Mouse (Mus musculus) heart, embryonic 14.5 days (tissue): ENCODE data around the gene Ppp4r4. TPM values are rescaled to one million over a fixed set of nuclear protein-coding genes. Genes with fewer than 3 reads are reported as not detected.

Experiments used
- ATAC-seq: fragments of 200-750 bp; cut with Nextera tagmentation; 2 replicates; pipeline ENCODE4 v1.8.0; 2017; ENCODE audit warnings: low read depth, moderate TSS enrichment; ENCODE audit not compliant: insufficient number of reproducible peaks, insufficient read depth, low FRiP score
- H3K27ac ChIP-seq, 2 experiments: fragments of 200-500 bp in 1 of 2; fragments of 300-500 bp in 1 of 2; sonication (generic) in 1 of 2; replicated peaks in 1 of 2; 2 replicates each; pipeline ENCODE4 v1.5.1; 2012 to 2014; ENCODE audit warnings: low read depth in 2 of 2, low read length in 2 of 2, control low read depth in 1 of 2, mild to moderate bottlenecking in 1 of 2, mixed read lengths in 1 of 2; ENCODE audit not compliant: control insufficient read depth in 1 of 2, insufficient read depth in 1 of 2
- H3K27me3 ChIP-seq: fragments of 300-500 bp; sonication (generic); 2 replicates; pipeline ENCODE4 v1.6.1; 2014; ENCODE audit warnings: mild to moderate bottlenecking, low read length, control low read depth; ENCODE audit not compliant: control insufficient read depth, insufficient read depth
- H3K36me3 ChIP-seq: fragments of 300-500 bp; sonication (generic); 2 replicates; pipeline ENCODE4 v1.6.1; 2014; ENCODE audit warnings: mild to moderate bottlenecking, control low read depth, low read length, mixed read lengths; ENCODE audit not compliant: control insufficient read depth, insufficient read depth
- H3K4me1 ChIP-seq, 2 experiments: fragments of 200-500 bp in 1 of 2; fragments of 300-500 bp in 1 of 2; sonication (generic) in 1 of 2; 2 replicates each; pipeline ENCODE4 v1.6.1; 2012 to 2014; ENCODE audit warnings: low read length in 2 of 2, control low read depth in 1 of 2, mixed read lengths in 1 of 2; ENCODE audit not compliant: control insufficient read depth in 2 of 2, insufficient read depth in 2 of 2
- H3K4me2 ChIP-seq: fragments of 300-500 bp; sonication (generic); 2 replicates; pipeline ENCODE4 v1.6.1; 2014; ENCODE audit warnings: mild to moderate bottlenecking, low read length
- H3K4me3 ChIP-seq, 2 experiments: fragments of 200-500 bp in 1 of 2; fragments of 300-500 bp in 1 of 2; sonication (generic) in 1 of 2; 2 replicates each; pipeline ENCODE4 v1.5.1; 2012 to 2014; ENCODE audit warnings: low read length in 2 of 2, mild to moderate bottlenecking in 2 of 2, control low read depth in 1 of 2, low read depth in 1 of 2, moderate library complexity in 1 of 2; ENCODE audit not compliant: control insufficient read depth in 1 of 2, insufficient read depth in 1 of 2
- H3K9ac ChIP-seq: fragments of 300-500 bp; sonication (generic); 2 replicates; pipeline ENCODE4 v1.6.1; 2014; ENCODE audit warnings: mild to moderate bottlenecking, low read length
- H3K9me3 ChIP-seq: fragments of 300-500 bp; sonication (generic); 2 replicates; pipeline ENCODE4 v1.6.1; 2016; ENCODE audit warnings: low read length, control low read depth; ENCODE audit not compliant: control insufficient read depth
- WGBS: fragments of 180-500 bp; shearing (Covaris S2); extraction: QIAGEN DNeasy Blood & Tissue Kit; methylation state at CpG from one replicate; pipeline ENCODE4 v1.1.7; 2014; 5-methylcytosine and 5-hydroxymethylcytosine counted together
- polyA plus RNA-seq: library from polyadenylated mRNA; unstranded; fragments of >200 nt; fragmentation: Nextera tagmentation; extraction: Ambion mirVana; gene quantifications from 2 replicates; pipeline ENCODE4 v1.2.1, GENCODE M21; 2014

Gene Ppp4r4
- polyA plus RNA-seq, 1 experiment from 2014 or later, result 0.26 TPM

- ATAC-seq, result no peak
- no peaks in the 10 kb centered on the region for H3K36me3 ChIP-seq
- H3K27me3 ChIP-seq, result no peaks in the 10 kb centered on the region
- H3K9ac ChIP-seq, result no peak overlapping the region
- no peak overlapping the region for H3K27ac ChIP-seq
- H3K4me2 ChIP-seq, result no peak overlapping the region
- 13% methylated on average over 2 of the region's 2 CpGs for WGBS
- no peak overlapping the region for H3K4me3 ChIP-seq
- H3K4me1 ChIP-seq, result no peaks in the 10 kb centered on the region; a peak in 1 of 4 replicates
- no peaks in the 10 kb centered on the region for H3K9me3 ChIP-seq
Observed at GRCm38 (mm10) chr12:103598411-103598810, 66.3 kb downstream of the Ppp4r4 start.

- no peaks in the 10 kb centered on the region; a peak in 1 of 4 replicates for H3K4me1 ChIP-seq
- H3K27me3 ChIP-seq, result no peaks in the 10 kb centered on the region
- H3K9me3 ChIP-seq, result no peaks in the 10 kb centered on the region
- no peaks in the 10 kb centered on the region for H3K36me3 ChIP-seq
- no peak for ATAC-seq
- H3K9ac ChIP-seq, result no peak overlapping the region
- no peak overlapping the region for H3K4me3 ChIP-seq
- WGBS, result 29% methylated on average over 3 of the region's 3 CpGs
- no peak overlapping the region for H3K27ac ChIP-seq
- H3K4me2 ChIP-seq, result no peak overlapping the region
Observed at GRCm38 (mm10) chr12:103600364-103600763, 68.3 kb downstream of the Ppp4r4 start.

GRCm38 (mm10) chr12:103601839-103602238 lies 69.8 kb downstream of the Ppp4r4 start:
- no peak overlapping the region for H3K9ac ChIP-seq
- no peak for ATAC-seq
- no peaks in the 10 kb centered on the region; a peak in 1 of 4 replicates for H3K4me1 ChIP-seq
- 78% methylated on average over 3 of the region's 3 CpGs for WGBS
- H3K4me3 ChIP-seq, result no peak overlapping the region
- no peak overlapping the region for H3K27ac ChIP-seq
- H3K9me3 ChIP-seq, result no peaks in the 10 kb centered on the region
- no peaks in the 10 kb centered on the region for H3K27me3 ChIP-seq
- no peak overlapping the region for H3K4me2 ChIP-seq
- no peaks in the 10 kb centered on the region for H3K36me3 ChIP-seq

DNA sequence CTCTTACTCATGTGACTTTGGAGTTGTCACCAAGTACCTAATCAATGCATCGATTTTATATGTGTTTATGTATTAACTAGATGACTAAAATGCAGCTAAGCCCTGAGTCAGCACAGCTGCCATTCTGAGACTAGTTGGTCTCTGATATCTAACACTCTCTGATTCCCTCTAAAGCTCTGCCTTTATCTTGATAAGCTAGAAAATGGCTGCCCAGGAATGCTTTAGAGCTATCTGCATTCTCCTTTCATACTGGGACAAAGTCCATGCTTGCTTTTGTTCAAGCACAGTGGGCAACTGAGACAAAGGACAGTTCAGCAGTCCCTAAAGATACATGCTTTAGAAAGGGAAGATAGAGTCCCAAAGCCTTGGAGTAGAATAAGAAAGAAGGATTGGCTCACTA lies 83.1 kb downstream of the Ppp4r4 start:
- 90% methylated on average over 1 of the region's 1 CpGs for WGBS
- H3K36me3 ChIP-seq, result no peaks in the 10 kb centered on the region
- H3K9ac ChIP-seq, result no peak overlapping the region
- no peaks in the 10 kb centered on the region for H3K9me3 ChIP-seq
- no peak overlapping the region for H3K4me3 ChIP-seq
- H3K27me3 ChIP-seq, result no peaks in the 10 kb centered on the region
- ATAC-seq, result no peak
- no peak overlapping the region for H3K4me2 ChIP-seq
- H3K4me1 ChIP-seq, result 0 out of 4 replicates have a peak, but pooled peaks cover 0 to 2% of the 10 kb centered on the region in 2 experiments
- no peak overlapping the region for H3K27ac ChIP-seq

DNA sequence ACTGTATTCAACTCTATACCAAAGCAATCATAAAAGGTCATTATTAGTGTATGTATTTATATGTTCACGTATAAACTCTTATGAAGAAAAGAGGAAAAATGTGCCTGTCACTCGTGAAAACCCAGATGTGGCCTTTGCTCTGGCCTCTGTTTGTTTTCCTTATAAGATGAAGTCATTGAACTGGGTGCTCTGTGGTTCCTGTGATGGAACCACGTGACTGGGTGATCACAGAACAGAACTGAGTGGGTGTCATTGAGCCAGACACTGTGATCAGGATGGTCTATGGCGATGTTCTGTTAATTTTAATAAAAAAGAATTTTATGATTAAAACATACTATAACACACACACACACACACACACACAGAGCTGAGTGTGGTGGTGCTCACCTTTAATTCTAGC lies 83.7 kb downstream of the Ppp4r4 start:
- Histone ChIP-seq H3K27ac (no peak overlapping the region), H3K4me1 (0 out of 4 replicates have a peak, but pooled peaks cover 0 to 2% of the 10 kb centered on the region in 2 experiments), H3K4me2 (no peak overlapping the region), H3K27me3 (no peaks in the 10 kb centered on the region), H3K9ac (no peak overlapping the region), H3K9me3 (no peaks in the 10 kb centered on the region), H3K36me3 (no peaks in the 10 kb centered on the region), H3K4me3 (no peak overlapping the region)
- no peak for ATAC-seq
- 84% methylated on average over 4 of the region's 4 CpGs for WGBS

GRCm38 (mm10) chr12:103616860-103617261 lies 84.8 kb downstream of the Ppp4r4 start:
- Histone ChIP-seq H3K9me3 (no peaks in the 10 kb centered on the region), H3K9ac (no peak overlapping the region), H3K36me3 (no peaks in the 10 kb centered on the region), H3K27me3 (no peaks in the 10 kb centered on the region), H3K4me1 (0 out of 4 replicates have a peak, but pooled peaks cover 0 to 2% of the 10 kb centered on the region in 2 experiments), H3K4me2 (no peak overlapping the region), H3K4me3 (no peak overlapping the region), H3K27ac (no peak overlapping the region)
- no peak for ATAC-seq
- WGBS, result 34% methylated on average over 10 of the region's 10 CpGs

DNA sequence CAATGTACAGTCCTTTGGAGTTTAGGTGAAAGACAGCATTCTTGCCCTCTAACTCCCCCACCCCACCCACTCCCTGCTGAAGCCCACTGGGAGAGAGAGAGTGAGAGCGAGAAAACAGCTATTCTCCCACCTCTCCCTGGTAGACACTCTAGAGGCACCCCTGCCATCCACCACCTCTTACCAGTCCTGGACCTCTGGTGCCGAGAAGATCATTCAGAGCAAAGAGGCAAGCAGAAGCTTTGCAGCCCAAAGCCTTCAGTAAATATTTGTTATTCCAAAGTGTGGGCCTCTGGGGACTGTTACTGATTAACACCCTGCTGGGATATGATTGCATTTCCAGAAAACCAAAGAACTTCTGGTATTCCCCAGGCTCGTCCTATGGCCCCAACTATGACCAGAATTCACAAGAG lies 99.1 kb downstream of the Ppp4r4 start, which contains the start of gene Serpina10:
Gene Serpina10 (minus strand): TSS at position 242 of the 410 bp plus-strand sequence.
- H3K4me1 ChIP-seq, result no peaks in the 10 kb centered on the region; a peak in 1 of 4 replicates
- H3K4me3 ChIP-seq, result no peak within 1 kb of the TSS
- no peaks in the 10 kb centered on the region for H3K9me3 ChIP-seq
- WGBS, result 66% methylated on average over 3 of the region's 3 CpGs
- no peaks in the 10 kb centered on the region for H3K36me3 ChIP-seq
- no peaks in the 10 kb centered on the region for H3K27me3 ChIP-seq
- no peak within 1 kb of the TSS for H3K27ac ChIP-seq
- H3K9ac ChIP-seq, result no peak within 1 kb of the TSS
- no peak for ATAC-seq
- H3K4me2 ChIP-seq, result no peak within 1 kb of the TSS

DNA sequence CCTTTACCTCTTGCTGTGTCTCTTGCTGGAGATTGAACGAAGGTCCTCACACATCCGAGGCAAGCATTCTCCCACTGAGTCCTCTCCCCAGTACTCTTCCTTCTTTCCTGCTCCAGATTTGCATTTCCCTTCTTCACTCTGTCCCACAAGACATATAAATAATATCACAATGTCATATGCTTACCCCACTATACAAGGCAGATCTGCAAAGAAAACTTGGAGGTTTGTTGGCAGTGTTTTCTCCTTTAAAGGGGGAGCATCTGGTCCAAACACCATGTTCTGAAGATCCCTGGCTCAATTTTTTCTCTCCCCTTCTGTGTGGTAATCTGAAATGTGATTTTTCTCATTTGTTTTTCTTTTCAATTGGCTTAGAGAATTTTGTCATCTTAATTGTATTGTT lies 102.3 kb downstream of the Ppp4r4 start:
- Histone ChIP-seq H3K27me3 (no peaks in the 10 kb centered on the region), H3K4me1 (no peaks in the 10 kb centered on the region; a peak in 1 of 4 replicates), H3K36me3 (no peaks in the 10 kb centered on the region), H3K4me2 (no peak overlapping the region), H3K9me3 (no peaks in the 10 kb centered on the region), H3K4me3 (no peak overlapping the region), H3K9ac (no peak overlapping the region), H3K27ac (no peak overlapping the region)
- ATAC-seq, result no peak
- WGBS, result 75% methylated on average over 2 of the region's 2 CpGs
